Mouse (Mus musculus): ENCODE data around the gene H2-D1. TPM values are rescaled to one million over a fixed set of nuclear protein-coding genes. Genes with fewer than 3 reads are reported as not detected.
"Not testable (repeated sequence)": the region's sequence is repeated elsewhere in the genome, so short reads cannot be mapped to it uniquely, and the experiment has no call there.

H2-D1 gene
- polyA plus RNA-seq, 1 experiment from 2014 or later = 21.5 TPM

DNA sequence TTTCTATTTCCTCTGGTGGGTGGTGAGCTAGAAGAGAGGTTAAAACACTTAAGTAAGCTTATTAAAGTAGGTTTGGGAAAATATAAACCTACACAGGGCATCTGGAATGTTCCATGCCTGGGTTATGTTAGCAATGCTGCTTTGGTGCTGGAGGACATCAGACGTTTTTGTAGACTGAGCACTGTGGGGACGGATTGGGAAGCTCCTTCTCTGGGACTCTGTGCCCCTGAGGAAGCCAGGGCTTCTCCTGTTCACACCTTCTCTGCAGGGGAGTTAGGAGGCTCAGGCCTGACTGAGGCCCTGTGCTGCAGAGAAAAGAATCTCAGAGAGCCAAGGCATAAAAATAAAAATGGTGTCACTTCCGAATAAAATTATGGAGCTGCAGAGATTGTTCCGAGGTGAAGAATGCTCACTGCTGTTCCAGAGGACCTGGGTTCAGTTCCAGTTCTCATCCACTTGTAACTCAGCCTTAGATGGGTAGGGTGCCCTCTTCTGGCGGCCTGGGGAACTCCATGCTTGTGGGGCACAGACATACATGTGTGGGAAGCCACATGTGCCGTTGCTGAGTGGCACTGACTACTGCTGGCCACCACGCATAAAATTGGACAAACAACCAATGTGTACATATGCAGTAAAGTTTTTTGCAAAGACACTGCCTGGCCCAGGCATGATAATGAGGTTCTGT is 37.9 kb downstream of the H2-D1 start:
- WGBS = 81% methylated on average over 7 of the region's 7 CpGs
- not testable (repeated sequence) for H3K27me3 ChIP-seq; H3K36me3 ChIP-seq; H3K9me3 ChIP-seq; H3K4me2 ChIP-seq (replicated peaks); ATAC-seq (ENCODE audit: insufficient number of reproducible peaks, insufficient read depth, low FRiP score, low TSS enrichment); H3K27ac ChIP-seq; H3K4me3 ChIP-seq; H3K9ac ChIP-seq; H3K4me1 ChIP-seq

- no peak overlapping the region for H3K4me2 ChIP-seq (replicated peaks)
- H3K9me3 ChIP-seq = 0 out of 2 replicates have a peak, but pooled peaks cover 2% of the 10 kb centered on the region
- H3K27ac ChIP-seq = no peak overlapping the region
- no peak overlapping the region for H3K4me3 ChIP-seq
- H3K36me3 ChIP-seq = no peaks in the 10 kb centered on the region
- WGBS = 26% methylated on average over 13 of the region's 13 CpGs
- no peaks in the 10 kb centered on the region for H3K27me3 ChIP-seq
- no peak for ATAC-seq (ENCODE audit: insufficient number of reproducible peaks, insufficient read depth, low FRiP score, low TSS enrichment)
- no peaks in the 10 kb centered on the region for H3K4me1 ChIP-seq
- H3K9ac ChIP-seq = no peak overlapping the region
Observed at GRCm38 (mm10) chr17:35301645-35302258, 39.2 kb downstream of the H2-D1 start.

DNA sequence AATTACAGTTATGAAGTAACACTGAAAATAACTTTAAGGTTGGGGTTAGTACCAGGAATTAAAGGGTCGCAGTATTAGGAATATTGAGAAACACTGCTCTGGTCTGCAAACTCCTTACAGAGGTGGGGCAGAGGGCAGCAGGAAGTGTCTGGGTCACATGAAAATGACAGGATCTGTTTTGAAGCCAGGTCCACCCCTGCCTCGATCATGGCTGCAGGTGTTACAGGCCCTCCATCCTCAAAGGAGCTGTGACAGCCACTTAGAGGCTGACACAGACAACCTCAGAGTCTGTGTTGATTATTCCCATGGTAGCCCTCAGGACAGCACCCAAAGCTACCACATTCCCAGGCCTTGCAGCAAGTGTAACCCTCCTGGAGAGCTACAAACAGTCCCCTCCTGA is 40.7 kb downstream of the H2-D1 start:
- H3K27me3 ChIP-seq = no peaks in the 10 kb centered on the region
- no peaks in the 10 kb centered on the region for H3K36me3 ChIP-seq
- H3K4me1 ChIP-seq = no peaks in the 10 kb centered on the region
- WGBS = 77% methylated on average over 2 of the region's 2 CpGs
- 0 out of 2 replicates have a peak, but pooled peaks cover 2% of the 10 kb centered on the region for H3K9me3 ChIP-seq
- H3K9ac ChIP-seq = no peak overlapping the region
- H3K27ac ChIP-seq = no peak overlapping the region
- H3K4me3 ChIP-seq = no peak overlapping the region
- H3K4me2 ChIP-seq (replicated peaks) = no peak overlapping the region
- no peak for ATAC-seq (ENCODE audit: insufficient number of reproducible peaks, insufficient read depth, low FRiP score, low TSS enrichment)

DNA sequence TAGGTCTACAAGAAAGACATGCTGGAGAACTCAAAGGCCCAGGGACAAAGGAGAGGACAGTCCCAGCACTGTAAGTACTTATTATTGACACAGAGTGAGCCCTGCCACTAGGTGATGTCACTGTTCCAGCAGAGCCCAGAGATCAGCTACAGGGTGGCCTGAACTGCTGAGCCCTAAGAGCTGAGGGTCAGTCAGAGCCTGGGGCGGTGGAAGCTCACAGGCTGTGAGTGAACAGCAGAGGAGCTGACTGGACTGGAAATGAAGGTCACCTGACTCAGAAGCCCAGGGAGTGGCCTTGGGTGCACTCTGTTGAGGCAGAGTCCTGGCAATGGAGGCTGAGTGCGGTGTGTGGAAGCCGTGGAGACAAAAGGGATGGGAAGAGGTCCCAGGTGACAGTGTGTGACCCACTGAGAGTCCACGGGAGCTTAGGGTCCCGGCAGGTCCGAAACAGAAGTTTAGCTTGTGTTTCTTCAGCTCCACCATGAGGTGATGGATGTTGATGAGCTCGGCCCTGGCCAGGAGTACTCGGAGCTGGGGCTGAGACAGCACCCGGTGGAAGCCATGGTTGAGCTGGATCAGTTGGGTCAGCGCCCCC is 41.3 kb downstream of the H2-D1 start:
- 82% methylated on average over 10 of the region's 10 CpGs for WGBS
- Histone ChIP-seq H3K4me1 (no peaks in the 10 kb centered on the region), H3K4me3 (no peak overlapping the region), H3K36me3 (no peaks in the 10 kb centered on the region), H3K9me3 (0 out of 2 replicates have a peak, but pooled peaks cover 2% of the 10 kb centered on the region), H3K9ac (no peak overlapping the region), H3K4me2 (replicated peaks) (no peak overlapping the region), H3K27ac (no peak overlapping the region), H3K27me3 (no peaks in the 10 kb centered on the region)
- ATAC-seq (ENCODE audit: insufficient number of reproducible peaks, insufficient read depth, low FRiP score, low TSS enrichment) = no peak

DNA sequence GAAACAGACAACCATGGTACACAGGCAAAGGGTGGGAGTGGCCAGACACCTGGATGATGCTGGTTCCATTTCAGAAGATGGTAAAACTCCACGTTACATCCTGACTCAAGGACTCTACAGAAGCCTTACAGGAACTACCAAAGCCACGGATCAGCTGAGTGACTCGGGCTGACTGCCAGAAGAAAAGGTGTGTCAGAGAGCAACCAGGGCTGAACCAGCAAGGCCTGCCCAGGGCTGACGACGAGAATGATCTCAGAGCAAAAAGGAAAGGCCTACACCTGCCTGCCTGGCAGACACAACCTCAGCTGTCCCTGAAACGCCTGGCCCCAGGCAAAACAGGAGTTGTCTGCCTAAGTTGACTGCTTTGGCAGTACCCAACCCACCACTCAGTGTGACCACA is 41.9 kb downstream of the H2-D1 start:
- Histone ChIP-seq H3K27me3 (no peaks in the 10 kb centered on the region), H3K4me3 (no peak overlapping the region), H3K9me3 (0 out of 2 replicates have a peak, but pooled peaks cover 2% of the 10 kb centered on the region), H3K4me1 (no peaks in the 10 kb centered on the region), H3K36me3 (no peaks in the 10 kb centered on the region), H3K27ac (no peak overlapping the region), H3K9ac (no peak overlapping the region), H3K4me2 (replicated peaks) (no peak overlapping the region)
- ATAC-seq (ENCODE audit: insufficient number of reproducible peaks, insufficient read depth, low FRiP score, low TSS enrichment) = no peak
- 72% methylated on average over 6 of the region's 6 CpGs for WGBS

- not testable (repeated sequence) for H3K27me3 ChIP-seq; H3K4me3 ChIP-seq; H3K9me3 ChIP-seq; H3K4me1 ChIP-seq; ATAC-seq (ENCODE audit: insufficient number of reproducible peaks, insufficient read depth, low FRiP score, low TSS enrichment); H3K4me2 ChIP-seq (replicated peaks); H3K27ac ChIP-seq; H3K9ac ChIP-seq; H3K36me3 ChIP-seq
- WGBS = 78% methylated on average over 8 of the region's 8 CpGs
Observed at GRCm38 (mm10) chr17:35304921-35305320, 42.4 kb downstream of the H2-D1 start.

Small RNA genes within 50 kb of the gene (microRNA-seq; reads per million reads assigned to microRNA genes)
- gene Mir6975 (2.5 reads per million, percentile 10 among the genes with 10 or more reads in this experiment), gene Mir8094 (not detected)

Other genes starting within 250 kb of the H2-D1 start
- 0.20 and 0.25 TPM in 2 replicates for gene Vwa7, start 246.2 kb upstream of the H2-D1 start, polyA plus RNA-seq (2016; fragmentation: Nextera tagmentation; extraction: Ambion mirVana)
- 8.7 and 9.5 TPM in 2 replicates for gene Sapcd1, start 234.7 kb upstream of the H2-D1 start, polyA plus RNA-seq (2016; fragmentation: Nextera tagmentation; extraction: Ambion mirVana)
- gene Msh5, start 216.0 kb upstream of the H2-D1 start, polyA plus RNA-seq (2016; fragmentation: Nextera tagmentation; extraction: Ambion mirVana) = 3.7 and 4.2 TPM in 2 replicates
- gene Clic1, start 212.8 kb upstream of the H2-D1 start, polyA plus RNA-seq (2016; fragmentation: Nextera tagmentation; extraction: Ambion mirVana) = 205 and 211 TPM in 2 replicates
- gene Ddah2, start 203.7 kb upstream of the H2-D1 start, polyA plus RNA-seq (2016; fragmentation: Nextera tagmentation; extraction: Ambion mirVana) = 471 and 492 TPM in 2 replicates
- not detected in 2 replicates for gene Ly6g6c, start 197.3 kb upstream of the H2-D1 start, polyA plus RNA-seq (2016; fragmentation: Nextera tagmentation; extraction: Ambion mirVana)
- gene Mpig6b, start 196.5 kb upstream of the H2-D1 start, polyA plus RNA-seq (2016; fragmentation: Nextera tagmentation; extraction: Ambion mirVana) = 0.61 and 0.99 TPM in 2 replicates
- 1.1 and 1.3 TPM in 2 replicates for gene Ly6g6e, start 185.8 kb upstream of the H2-D1 start, polyA plus RNA-seq (2016; fragmentation: Nextera tagmentation; extraction: Ambion mirVana)
- 0.68 TPM in 1 of 2 replicates, not detected in the other for gene Ly6g6d, start 184.7 kb upstream of the H2-D1 start, polyA plus RNA-seq (2016; fragmentation: Nextera tagmentation; extraction: Ambion mirVana)
- gene Ly6g6f, start 177.1 kb upstream of the H2-D1 start, polyA plus RNA-seq (2016; fragmentation: Nextera tagmentation; extraction: Ambion mirVana) = 0.27 and 0.65 TPM in 2 replicates
- gene Abhd16a, start 173.5 kb upstream of the H2-D1 start, polyA plus RNA-seq (2016; fragmentation: Nextera tagmentation; extraction: Ambion mirVana) = 83.3 and 86.7 TPM in 2 replicates
- gene Ly6g5c, start 154.5 kb upstream of the H2-D1 start, polyA plus RNA-seq (2016; fragmentation: Nextera tagmentation; extraction: Ambion mirVana) = not detected in 2 replicates
- 0.82 and 1.0 TPM in 2 replicates for gene Ly6g5b, start 147.3 kb upstream of the H2-D1 start, polyA plus RNA-seq (2016; fragmentation: Nextera tagmentation; extraction: Ambion mirVana)
- 22.4 and 25.5 TPM in 2 replicates for gene Gpank1, start 141.3 kb upstream of the H2-D1 start, polyA plus RNA-seq (2016; fragmentation: Nextera tagmentation; extraction: Ambion mirVana)
- 254 and 259 TPM in 2 replicates for gene Csnk2b, start 140.7 kb upstream of the H2-D1 start, polyA plus RNA-seq (2016; fragmentation: Nextera tagmentation; extraction: Ambion mirVana)
- 9.3 and 10.7 TPM in 2 replicates for gene D17H6S53E, start 136.4 kb upstream of the H2-D1 start, polyA plus RNA-seq (2016; fragmentation: Nextera tagmentation; extraction: Ambion mirVana)
- gene Apom, start 130.7 kb upstream of the H2-D1 start, polyA plus RNA-seq (2016; fragmentation: Nextera tagmentation; extraction: Ambion mirVana) = 0.46 and 0.49 TPM in 2 replicates
- gene Bag6, start 127.6 kb upstream of the H2-D1 start, polyA plus RNA-seq (2016; fragmentation: Nextera tagmentation; extraction: Ambion mirVana) = 73.3 and 74.0 TPM in 2 replicates
- gene Prrc2a, start 97.8 kb upstream of the H2-D1 start, polyA plus RNA-seq (2016; fragmentation: Nextera tagmentation; extraction: Ambion mirVana) = 225 and 230 TPM in 2 replicates
- 7.0 and 7.3 TPM in 2 replicates for gene Aif1, start 86.7 kb upstream of the H2-D1 start, polyA plus RNA-seq (2016; fragmentation: Nextera tagmentation; extraction: Ambion mirVana)
- 5.9 and 7.7 TPM in 2 replicates for gene Lst1, start 74.3 kb upstream of the H2-D1 start, polyA plus RNA-seq (2016; fragmentation: Nextera tagmentation; extraction: Ambion mirVana)
- 0.95 and 0.98 TPM in 2 replicates for gene Ltb, start 68.3 kb upstream of the H2-D1 start, polyA plus RNA-seq (2016; fragmentation: Nextera tagmentation; extraction: Ambion mirVana)
- 0.15 and 0.25 TPM in 2 replicates for gene Tnf, start 60.7 kb upstream of the H2-D1 start, polyA plus RNA-seq (2016; fragmentation: Nextera tagmentation; extraction: Ambion mirVana)
- 0.22 and 0.27 TPM in 2 replicates for gene Lta, start 57.4 kb upstream of the H2-D1 start, polyA plus RNA-seq (2016; fragmentation: Nextera tagmentation; extraction: Ambion mirVana)
- gene Gm16181, start 41.9 kb upstream of the H2-D1 start, polyA plus RNA-seq (2016; fragmentation: Nextera tagmentation; extraction: Ambion mirVana) = 1.0 TPM in 1 of 2 replicates, not detected in the other
- gene Atp6v1g2, start 29.1 kb upstream of the H2-D1 start, polyA plus RNA-seq (2016; fragmentation: Nextera tagmentation; extraction: Ambion mirVana) = 4.5 and 5.5 TPM in 2 replicates
- 13.0 and 13.3 TPM in 2 replicates for gene Nfkbil1, start 26.9 kb upstream of the H2-D1 start, polyA plus RNA-seq (2016; fragmentation: Nextera tagmentation; extraction: Ambion mirVana)
- 572 and 587 TPM in 2 replicates for gene Ddx39b, start 21.0 kb upstream of the H2-D1 start, polyA plus RNA-seq (2016; fragmentation: Nextera tagmentation; extraction: Ambion mirVana)
- not detected in 2 replicates for gene H2-Q1, start 57.7 kb downstream of the H2-D1 start, polyA plus RNA-seq (2016; fragmentation: Nextera tagmentation; extraction: Ambion mirVana)
- 0.38 and 0.40 TPM in 2 replicates for gene H2-Q2, start 79.5 kb downstream of the H2-D1 start, polyA plus RNA-seq (2016; fragmentation: Nextera tagmentation; extraction: Ambion mirVana)
- 2.0 and 2.2 TPM in 2 replicates for gene H2-Q4, start 116.9 kb downstream of the H2-D1 start, polyA plus RNA-seq (2016; fragmentation: Nextera tagmentation; extraction: Ambion mirVana)
- gene H2-Q6, start 162.1 kb downstream of the H2-D1 start, polyA plus RNA-seq (2016; fragmentation: Nextera tagmentation; extraction: Ambion mirVana) = 0.33 and 0.98 TPM in 2 replicates
- gene H2-Q7, start 176.4 kb downstream of the H2-D1 start, polyA plus RNA-seq (2016; fragmentation: Nextera tagmentation; extraction: Ambion mirVana) = 4.6 and 5.9 TPM in 2 replicates
- 0.11 and 0.17 TPM in 2 replicates for gene H2-Q10, start 207.4 kb downstream of the H2-D1 start, polyA plus RNA-seq (2016; fragmentation: Nextera tagmentation; extraction: Ambion mirVana)
- gene Pou5f1, start 243.3 kb downstream of the H2-D1 start, polyA plus RNA-seq (2016; fragmentation: Nextera tagmentation; extraction: Ambion mirVana) = not detected in 2 replicates